Mouse (Mus musculus): Measurements from ENCODE around the gene Clybl. TPM values are rescaled to one million over a fixed set of nuclear protein-coding genes. Genes with fewer than 3 reads are reported as not detected.
A peak's percentile ranks its signal among the peaks of the same experiment; 100 is the strongest.

Clybl gene
- polyA plus RNA-seq, 1 experiment: 66.7 TPM

GRCm38 (mm10) chr14:122194630-122195029 lies 13.1 kb downstream of the Clybl start:
- no peak for TF ChIP-seq CTCF (conservative IDR thresholded peaks at IDR 0.05; ENCODE audit: insufficient read depth, insufficient read length, low read depth, low read length)
- TF ChIP-seq POLR2A (IDR thresholded peaks at IDR 0.05; ENCODE audit: low read depth, low read length): no peak
- H3K4me1 ChIP-seq (ENCODE audit: control insufficient read depth, insufficient read depth, low read length): no peaks in the 10 kb centered on the region
- H3K4me3 ChIP-seq (ENCODE audit: insufficient read depth, low read depth, low read length): no peak overlapping the region
- H3K27me3 ChIP-seq (replicated peaks; ENCODE audit: control insufficient read depth, insufficient read depth, low read length): no peaks in the 10 kb centered on the region
- H3K36me3 ChIP-seq (ENCODE audit: control insufficient read depth, insufficient read depth, low read length): no peaks in the 10 kb centered on the region
- DNase-seq: no peak
- H3K27ac ChIP-seq (ENCODE audit: insufficient read depth, low read depth, low read length): no peak overlapping the region
- 97% methylated on average over 8 of the region's 8 CpGs for WGBS

- H3K4me3 ChIP-seq (ENCODE audit: insufficient read depth, low read depth, low read length): no peak overlapping the region
- no peaks in the 10 kb centered on the region for H3K36me3 ChIP-seq (ENCODE audit: control insufficient read depth, insufficient read depth, low read length)
- no peak overlapping the region for H3K27ac ChIP-seq (ENCODE audit: insufficient read depth, low read depth, low read length)
- H3K4me1 ChIP-seq (ENCODE audit: control insufficient read depth, insufficient read depth, low read length): no peaks in the 10 kb centered on the region
- no peak for DNase-seq
- no peak for TF ChIP-seq CTCF (conservative IDR thresholded peaks at IDR 0.05; ENCODE audit: insufficient read depth, insufficient read length, low read depth, low read length)
- no peak for TF ChIP-seq POLR2A (IDR thresholded peaks at IDR 0.05; ENCODE audit: low read depth, low read length)
- H3K27me3 ChIP-seq (replicated peaks; ENCODE audit: control insufficient read depth, insufficient read depth, low read length): no peaks in the 10 kb centered on the region
- 88% methylated on average over 6 of the region's 6 CpGs for WGBS
These were observed 15.3 kb downstream of the Clybl start for GRCm38 (mm10) chr14:122196851-122197250.

- Histone ChIP-seq H3K27ac (ENCODE audit: insufficient read depth, low read depth, low read length) (no peak overlapping the region), H3K36me3 (ENCODE audit: control insufficient read depth, insufficient read depth, low read length) (no peaks in the 10 kb centered on the region), H3K4me1 (ENCODE audit: control insufficient read depth, insufficient read depth, low read length) (no peaks in the 10 kb centered on the region), H3K4me3 (ENCODE audit: insufficient read depth, low read depth, low read length) (no peak overlapping the region), H3K27me3 (replicated peaks; ENCODE audit: control insufficient read depth, insufficient read depth, low read length) (no peaks in the 10 kb centered on the region)
- DNase-seq: no peak
- no peak for TF ChIP-seq POLR2A (IDR thresholded peaks at IDR 0.05; ENCODE audit: low read depth, low read length)
- no peak for TF ChIP-seq CTCF (conservative IDR thresholded peaks at IDR 0.05; ENCODE audit: insufficient read depth, insufficient read length, low read depth, low read length)
- WGBS: 73% methylated on average over 14 of the region's 14 CpGs
These were observed 18.9 kb downstream of the Clybl start for GRCm38 (mm10) chr14:122200247-122200885.

GRCm38 (mm10) chr14:122209177-122209576 lies 27.7 kb downstream of the Clybl start:
- Histone ChIP-seq H3K36me3 (ENCODE audit: control insufficient read depth, insufficient read depth, low read length) (no peaks in the 10 kb centered on the region), H3K27me3 (replicated peaks; ENCODE audit: control insufficient read depth, insufficient read depth, low read length) (no peaks in the 10 kb centered on the region), H3K4me3 (ENCODE audit: insufficient read depth, low read depth, low read length) (no peak overlapping the region), H3K27ac (ENCODE audit: insufficient read depth, low read depth, low read length) (no peak overlapping the region), H3K4me1 (ENCODE audit: control insufficient read depth, insufficient read depth, low read length) (no peaks in the 10 kb centered on the region)
- WGBS: 85% methylated on average over 5 of the region's 5 CpGs
- no peak for TF ChIP-seq CTCF (conservative IDR thresholded peaks at IDR 0.05; ENCODE audit: insufficient read depth, insufficient read length, low read depth, low read length)
- no peak for TF ChIP-seq POLR2A (IDR thresholded peaks at IDR 0.05; ENCODE audit: low read depth, low read length)
- DNase-seq: no peak

- H3K27me3 ChIP-seq (replicated peaks; ENCODE audit: control insufficient read depth, insufficient read depth, low read length): no peaks in the 10 kb centered on the region
- peaks cover 10% of the 10 kb centered on the region; the same call in 1 of the 2 replicates for H3K4me1 ChIP-seq (ENCODE audit: control insufficient read depth, insufficient read depth, low read length)
- no peak for DNase-seq
- no peak for TF ChIP-seq POLR2A (IDR thresholded peaks at IDR 0.05; ENCODE audit: low read depth, low read length)
- no peak for TF ChIP-seq CTCF (conservative IDR thresholded peaks at IDR 0.05; ENCODE audit: insufficient read depth, insufficient read length, low read depth, low read length)
- WGBS: 60% methylated on average over 8 of the region's 8 CpGs
- no peaks in the 10 kb centered on the region for H3K36me3 ChIP-seq (ENCODE audit: control insufficient read depth, insufficient read depth, low read length)
- no peak overlapping the region for H3K4me3 ChIP-seq (ENCODE audit: insufficient read depth, low read depth, low read length)
- H3K27ac ChIP-seq (ENCODE audit: insufficient read depth, low read depth, low read length): no peak overlapping the region
These were observed 32.1 kb downstream of the Clybl start for GRCm38 (mm10) chr14:122213590-122213989.

GRCm38 (mm10) chr14:122214126-122214525 lies 32.6 kb downstream of the Clybl start:
- Histone ChIP-seq H3K27ac (ENCODE audit: insufficient read depth, low read depth, low read length) (no peak overlapping the region), H3K27me3 (replicated peaks; ENCODE audit: control insufficient read depth, insufficient read depth, low read length) (no peaks in the 10 kb centered on the region), H3K36me3 (ENCODE audit: control insufficient read depth, insufficient read depth, low read length) (no peaks in the 10 kb centered on the region), H3K4me3 (ENCODE audit: insufficient read depth, low read depth, low read length) (no peak overlapping the region), H3K4me1 (ENCODE audit: control insufficient read depth, insufficient read depth, low read length) (peaks cover 10% of the 10 kb centered on the region; the same call in 1 of the 2 replicates)
- no peak for DNase-seq
- TF ChIP-seq POLR2A (IDR thresholded peaks at IDR 0.05; ENCODE audit: low read depth, low read length) (no peak), CTCF (conservative IDR thresholded peaks at IDR 0.05; ENCODE audit: insufficient read depth, insufficient read length, low read depth, low read length) (no peak)
- WGBS: 93% methylated on average over 6 of the region's 6 CpGs

- no peak for TF ChIP-seq POLR2A (IDR thresholded peaks at IDR 0.05; ENCODE audit: low read depth, low read length)
- TF ChIP-seq CTCF (conservative IDR thresholded peaks at IDR 0.05; ENCODE audit: insufficient read depth, insufficient read length, low read depth, low read length): no peak
- DNase-seq: peak; percentile 63
- H3K36me3 ChIP-seq (ENCODE audit: control insufficient read depth, insufficient read depth, low read length): no peaks in the 10 kb centered on the region
- no peak overlapping the region for H3K4me3 ChIP-seq (ENCODE audit: insufficient read depth, low read depth, low read length)
- H3K27me3 ChIP-seq (replicated peaks; ENCODE audit: control insufficient read depth, insufficient read depth, low read length): no peaks in the 10 kb centered on the region
- no peak overlapping the region for H3K27ac ChIP-seq (ENCODE audit: insufficient read depth, low read depth, low read length)
- H3K4me1 ChIP-seq (ENCODE audit: control insufficient read depth, insufficient read depth, low read length): peaks cover 10% of the 10 kb centered on the region; the same call in 1 of the 2 replicates
- WGBS: 60% methylated on average over 4 of the region's 4 CpGs
These were observed 35.7 kb downstream of the Clybl start for GRCm38 (mm10) chr14:122217221-122217620.
